ENCODE assay signal across 41 mouse cellular contexts in genomic region chr4:117731926-117732325, GRCm38 (mm10). TPM values are rescaled to one million over a fixed set of nuclear protein-coding genes. Genes with fewer than 3 reads are reported as not detected.
"Had no signal": no experiment of that assay in that cellular context is flagged by ENCODE, and none has a peak within 500 bp of the region (broad histone marks: within the 10 kb centered on the region; RNA-seq: fewer than 3 reads in every experiment).

No protein-coding gene starts in this region.

- H3K9ac ChIP-seq: heart, embryonic 13.5 days; heart, embryonic 15.5 days; hindbrain, embryonic 13.5 days; hindbrain, embryonic 15.5 days; kidney, embryonic 15.5 days; limb, embryonic 13.5 days; limb, embryonic 15.5 days had no signal

- H3K27ac ChIP-seq: heart, embryonic 13.5 days; heart, embryonic 15.5 days; hindbrain, embryonic 13.5 days; hindbrain, embryonic 15.5 days; hindbrain, postnatal 0 days; kidney, embryonic 15.5 days; kidney, postnatal 0 days; limb, embryonic 13.5 days; limb, embryonic 15.5 days had no signal

- H3K27me3 ChIP-seq: heart, embryonic 13.5 days; hindbrain, embryonic 15.5 days; limb, embryonic 13.5 days; limb, embryonic 15.5 days had no signal

- H3K4me3 ChIP-seq: heart, embryonic 13.5 days; heart, embryonic 15.5 days; hindbrain, embryonic 13.5 days; hindbrain, embryonic 15.5 days; kidney, embryonic 15.5 days; limb, embryonic 13.5 days; limb, embryonic 15.5 days had no signal

- H3K36me3 ChIP-seq: heart, embryonic 13.5 days; heart, embryonic 15.5 days; hindbrain, embryonic 13.5 days; hindbrain, embryonic 15.5 days; kidney, embryonic 15.5 days; limb, embryonic 13.5 days; limb, embryonic 15.5 days had no signal

- H3K4me1 ChIP-seq: heart, embryonic 13.5 days; heart, embryonic 15.5 days; hindbrain, embryonic 13.5 days; hindbrain, embryonic 15.5 days; kidney, embryonic 15.5 days; limb, embryonic 13.5 days; limb, embryonic 15.5 days had no signal

- DNase-seq: gastrocnemius, postnatal 14 days; gastrocnemius, postnatal 36 days; heart, adult 18-20 months; heart, postnatal 14 days; heart, postnatal 36 days; kidney, adult 11 months; kidney, adult 2 months; kidney, adult 9 months; kidney, postnatal 14 days; kidney, postnatal 36 days; layer of hippocampus, adult 9-11 months; layer of hippocampus, postnatal 36 days; left cerebral cortex, postnatal 4 days had no signal

RNA-seq across cellular contexts. Expression of gene Gm12845, which starts 7.7 kb away (rescaled TPM):
- total RNA-seq: gastrocnemius, adult 18-20 months; gastrocnemius, adult 8-10 months; gastrocnemius, postnatal 14 days; gastrocnemius, postnatal 36 days; heart, adult 18-20 months; heart, postnatal 14 days; heart, postnatal 36 days; hematopoietic stem cell, adult 5-6 weeks; hindbrain, postnatal 0 days; layer of hippocampus, adult 18-20 months; layer of hippocampus, adult 8-10 months; layer of hippocampus, postnatal 14 days; layer of hippocampus, postnatal 36 days; left cerebral cortex, adult 18-20 months; left cerebral cortex, adult 8-10 months; left cerebral cortex, postnatal 10 days; left cerebral cortex, postnatal 25 days; left cerebral cortex, postnatal 4 days; liver, adult 2 months had no signal
- polyA plus RNA-seq: gonadal fat pad, adult 2 months; heart, embryonic 11.5 days; heart, embryonic 13.5 days; heart, embryonic 15.5 days; heart, postnatal 0 days; hindbrain, embryonic 11.5 days; hindbrain, embryonic 13.5 days; hindbrain, embryonic 15.5 days; hindbrain, postnatal 0 days; intestine, embryonic 14.5 days; intestine, embryonic 16.5 days; kidney, adult 2 months; kidney, embryonic 15.5 days; kidney, postnatal 0 days; large intestine, adult 2 months; limb, embryonic 11.5 days; limb, embryonic 13.5 days; limb, embryonic 15.5 days; liver, adult 2 months had no signal

RNA-seq across cellular contexts. Expression of gene Klf17, which starts 33.5 kb away (rescaled TPM):
- total RNA-seq: gastrocnemius, adult 18-20 months; gastrocnemius, adult 8-10 months; gastrocnemius, postnatal 14 days; gastrocnemius, postnatal 36 days; heart, adult 18-20 months; heart, postnatal 14 days; heart, postnatal 36 days; hematopoietic stem cell, adult 5-6 weeks; hindbrain, postnatal 0 days; layer of hippocampus, adult 18-20 months; layer of hippocampus, adult 8-10 months; layer of hippocampus, postnatal 14 days; layer of hippocampus, postnatal 36 days; left cerebral cortex, adult 18-20 months; left cerebral cortex, adult 8-10 months; left cerebral cortex, postnatal 10 days; left cerebral cortex, postnatal 25 days; left cerebral cortex, postnatal 4 days; liver, adult 2 months had no signal
- polyA plus RNA-seq: gonadal fat pad, adult 2 months; heart, embryonic 11.5 days; heart, embryonic 13.5 days; heart, embryonic 15.5 days; heart, postnatal 0 days; hindbrain, embryonic 11.5 days; hindbrain, embryonic 13.5 days; hindbrain, embryonic 15.5 days; hindbrain, postnatal 0 days; intestine, embryonic 14.5 days; intestine, embryonic 16.5 days; kidney, adult 2 months; kidney, embryonic 15.5 days; kidney, postnatal 0 days; limb, embryonic 11.5 days; limb, embryonic 13.5 days; limb, embryonic 15.5 days; liver, adult 2 months had no signal
